9 mouse cellular contexts compared by ENCODE assay signal in genomic region chr6:103682854-103683574, GRCm38 (mm10).
A peak's percentile ranks its signal among the peaks of the same experiment; 100 is the strongest.
DNase-seq lines count a peak whose midpoint lies in the region; ATAC-seq and TF ChIP-seq lines count a peak whose summit lies in the region.
"Had no signal": no experiment of that assay in that cellular context is flagged by ENCODE, and none has a peak within 500 bp of the region (broad histone marks: within the 10 kb centered on the region; RNA-seq: fewer than 3 reads in every experiment).

No protein-coding gene starts in this region.

- no peaks in the 10 kb centered on the region; the same call in 1 of the 2 replicates for H3K4me1 ChIP-seq in cortical plate, adult 2 months (ENCODE audit: control insufficient read depth, insufficient read depth, low read length)
- H3K4me1 ChIP-seq in liver, embryonic 14.5 days (replicated peaks; ENCODE audit: control insufficient read depth in 2 of 2, insufficient read depth in 2 of 2, low read length in 1 of 2), result no peaks in the 10 kb centered on the region
- H3K4me1 ChIP-seq in neural tube, embryonic 12.5 days, result no peaks in the 10 kb centered on the region
- H3K4me1 ChIP-seq in thymus, adult 2 months (replicated peaks; ENCODE audit: control insufficient read depth, insufficient read depth, low read length), result no peaks in the 10 kb centered on the region

- peak; percentile 100 for ATAC-seq in granulocyte monocyte progenitor cell, adult 5-6 weeks (replicated peaks; ENCODE audit: poor library complexity, severe bottlenecking)
- no peak for ATAC-seq in liver, embryonic 14.5 days (ENCODE audit: insufficient read depth)
- peak; percentile 76 for ATAC-seq in neural tube, embryonic 12.5 days (ENCODE audit: low FRiP score, low read depth)

- no peak overlapping the region for H3K4me3 ChIP-seq in cortical plate, adult 2 months (ENCODE audit: insufficient read depth, low read length)
- no peak overlapping the region for H3K4me3 ChIP-seq in liver, embryonic 14.5 days (ENCODE audit: insufficient read depth in 1 of 2, low read depth in 2 of 2, low read length in 2 of 2)
- H3K4me3 ChIP-seq in neural tube, embryonic 12.5 days, result no peak overlapping the region
- no peak overlapping the region for H3K4me3 ChIP-seq in thymus, adult 2 months (ENCODE audit: control insufficient read depth, insufficient read depth, low read length)
- H3K4me3 ChIP-seq: erythroblast, embryonic 14.5 days had no signal

- peak; percentile 79 for TF ChIP-seq CTCF in cortical plate, adult 2 months (IDR thresholded peaks at IDR 0.05; ENCODE audit: extremely low read depth, insufficient read depth, low read length)
- peak; percentile 73 for TF ChIP-seq CTCF in liver, embryonic 14.5 days (IDR thresholded peaks at IDR 0.05; ENCODE audit: low read depth)
- TF ChIP-seq CTCF in thymus, adult 2 months (IDR thresholded peaks at IDR 0.05; ENCODE audit: borderline replicate concordance, control insufficient read depth, extremely low read depth, insufficient read depth, low read length, poor library complexity), result no peak

- TF ChIP-seq POLR2A in cortical plate, adult 2 months (IDR thresholded peaks at IDR 0.05; ENCODE audit: extremely low read depth, insufficient read depth, low read length), result no peak
- no peak for TF ChIP-seq POLR2A in thymus, adult 2 months (IDR thresholded peaks at IDR 0.05; ENCODE audit: control insufficient read depth, extremely low read depth, insufficient read depth, low read length, poor library complexity)

- 16% methylated on average over 8 of the region's 8 CpGs for WGBS in liver, embryonic 14.5 days (ENCODE audit: insufficient replicate concordance)
- 15% methylated on average over 8 of the region's 8 CpGs for whole genome bisulfite sequencing in neural tube, embryonic 12.5 days
- 22% methylated on average over 8 of the region's 8 CpGs for WGBS in thymus, adult 2 months

- peak; percentile 54 to 57 for DNase-seq in B cell, adult 2 months
- DNase-seq in ZHBTc4 (ENCODE audit: low read depth, low spot score), result peak; percentile 65
- DNase-seq in kidney, postnatal 14 days, result peak; percentile 65
- peak; percentile 5 to 20 (median 6) for DNase-seq in liver, embryonic 14.5 days (ENCODE audit: low read depth in 3 of 3, low spot score in 3 of 3)
- DNase-seq in thymus, adult 2 months, result peak; percentile 58

- H3K9me3 ChIP-seq in liver, embryonic 14.5 days (ENCODE audit: control insufficient read depth, low read length), result no peaks in the 10 kb centered on the region
- H3K9me3 ChIP-seq in neural tube, embryonic 12.5 days, result no peaks in the 10 kb centered on the region

- no peak overlapping the region for H3K4me2 ChIP-seq in liver, embryonic 14.5 days (ENCODE audit: low read depth)
- H3K4me2 ChIP-seq in neural tube, embryonic 12.5 days (replicated peaks), result no peak overlapping the region

- no peaks in the 10 kb centered on the region for H3K27me3 ChIP-seq in liver, embryonic 14.5 days (ENCODE audit: control insufficient read depth, insufficient read depth, low read length)
- H3K27me3 ChIP-seq in neural tube, embryonic 12.5 days (replicated peaks), result no peaks in the 10 kb centered on the region
- no peaks in the 10 kb centered on the region for H3K27me3 ChIP-seq in thymus, adult 2 months (ENCODE audit: control insufficient read depth, insufficient read depth, low read length)

- TF ChIP-seq EP300 in liver, embryonic 14.5 days (IDR thresholded peaks at IDR 0.05; ENCODE audit: low read depth), result no peak

- H3K27ac ChIP-seq in cortical plate, adult 2 months (ENCODE audit: insufficient read depth, low read length), result no peak overlapping the region
- H3K27ac ChIP-seq in liver, embryonic 14.5 days, result no peak overlapping the region
- no peak overlapping the region for H3K27ac ChIP-seq in neural tube, embryonic 12.5 days
- no peak overlapping the region for H3K27ac ChIP-seq in thymus, adult 2 months (ENCODE audit: control insufficient read depth, insufficient read depth, low read length)

- no peaks in the 10 kb centered on the region for H3K36me3 ChIP-seq in liver, embryonic 14.5 days (replicated peaks; ENCODE audit: control insufficient read depth, insufficient read depth, low read depth)
- no peaks in the 10 kb centered on the region for H3K36me3 ChIP-seq in neural tube, embryonic 12.5 days
- H3K36me3 ChIP-seq in thymus, adult 2 months (ENCODE audit: control insufficient read depth, insufficient read depth, low read length), result no peaks in the 10 kb centered on the region

- no peak overlapping the region for H3K9ac ChIP-seq in liver, embryonic 14.5 days (replicated peaks)
- H3K9ac ChIP-seq in neural tube, embryonic 12.5 days, result no peak overlapping the region

Comparison
In these comparisons a context has a peak if more than half of its experiments do, and no peak if none do; other contexts are left out.
1. DNase-seq: peak in every context shown above with its lines; median percentile 65 in ZHBTc4; 65 in kidney, postnatal 14 days; 58 in thymus, adult 2 months; 56 in B cell, adult 2 months; 6 in liver, embryonic 14.5 days.